Mouse (Mus musculus) spleen, adult 2 months (tissue): Measurements from ENCODE around the gene Grik2.

ENCODE experiments used
- CTCF ChIP-seq: fragments of 200-500 bp; IDR thresholded peaks from 2 replicates; pipeline ENCODE4 v1.5.1; 2011; ENCODE audit warnings: mild to moderate bottlenecking, inconsistent platforms; ENCODE audit not compliant: insufficient read depth, insufficient read length, insufficient replicate concordance; ENCODE audit errors: extremely low read depth
- POLR2A ChIP-seq: fragments of 200-500 bp; IDR thresholded peaks from 2 replicates; pipeline ENCODE4 v1.6.1; 2011; ENCODE audit warnings: low read depth, low read length, inconsistent platforms

DNA sequence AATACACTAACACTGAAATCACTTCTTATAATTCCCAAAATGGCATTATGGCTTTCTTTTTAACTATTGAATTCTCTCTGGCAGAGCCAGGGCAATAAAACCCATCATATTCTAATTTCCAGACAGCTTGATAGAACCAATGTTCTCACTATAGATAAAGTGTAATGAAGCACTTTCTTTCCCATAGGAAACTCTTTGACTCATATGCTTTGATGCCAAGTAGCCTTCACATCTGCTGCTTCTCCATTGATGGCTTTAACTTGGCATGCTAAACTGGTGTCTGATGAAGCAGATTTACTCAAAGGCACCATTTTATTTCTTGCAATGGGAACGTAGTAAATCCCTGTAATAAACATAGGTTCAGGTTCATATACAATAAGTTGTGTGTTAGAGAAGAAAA is 568.5 kb downstream of the Grik2 start:
- TF ChIP-seq CTCF (no peak), POLR2A (no peak)
